Mouse (Mus musculus): Measurements from ENCODE around the gene Ctla4. TPM values are rescaled to one million over a fixed set of nuclear protein-coding genes. Genes with fewer than 3 reads are reported as not detected.
A peak's percentile ranks its signal among the peaks of the same experiment; 100 is the strongest.

The Ctla4 gene
- not detected in 2 replicates for polyA plus RNA-seq (2012; ENCODE audit: insufficient read depth, insufficient read length, missing spikeins)

- no peak within 1 kb of the TSS for H3K27ac ChIP-seq (replicated peaks; ENCODE audit: low read depth, low read length)
- H3K4me1 ChIP-seq (ENCODE audit: control insufficient read depth, insufficient read depth, insufficient read length, low read length) = no peaks in the 10 kb centered on the region
- H3K4me3 ChIP-seq (ENCODE audit: insufficient read depth, low read depth, low read length) = no peak within 1 kb of the TSS
These were observed at the start of gene Ctla4 for GRCm38 (mm10) chr1:60886981-60887380. Ctla4 (plus strand) TSS chr1:60887000.

- Histone ChIP-seq H3K27ac (replicated peaks; ENCODE audit: low read depth, low read length) (no peak overlapping the region), H3K4me1 (ENCODE audit: control insufficient read depth, insufficient read depth, insufficient read length, low read length) (no peaks in the 10 kb centered on the region), H3K4me3 (ENCODE audit: insufficient read depth, low read depth, low read length) (no peak overlapping the region)
These were observed 47.6 kb upstream of the Ctla4 start for GRCm38 (mm10) chr1:60839161-60839560.

- Histone ChIP-seq H3K4me3 (ENCODE audit: insufficient read depth, low read depth, low read length) (no peak overlapping the region), H3K27ac (replicated peaks; ENCODE audit: low read depth, low read length) (peak overlapping the region; percentile 89), H3K4me1 (ENCODE audit: control insufficient read depth, insufficient read depth, insufficient read length, low read length) (peaks cover 3% of the 10 kb centered on the region)
These were observed 41.3 kb upstream of the Ctla4 start for GRCm38 (mm10) chr1:60845318-60846060.

GRCm38 (mm10) chr1:60846616-60847275 is 40.1 kb upstream of the Ctla4 start:
- H3K27ac ChIP-seq (replicated peaks; ENCODE audit: low read depth, low read length) = peak overlapping the region; percentile 97
- H3K4me3 ChIP-seq (ENCODE audit: insufficient read depth, low read depth, low read length) = no peak overlapping the region
- H3K4me1 ChIP-seq (ENCODE audit: control insufficient read depth, insufficient read depth, insufficient read length, low read length) = peaks cover 3% of the 10 kb centered on the region

- no peak overlapping the region for H3K4me3 ChIP-seq (ENCODE audit: insufficient read depth, low read depth, low read length)
- no peak overlapping the region for H3K27ac ChIP-seq (replicated peaks; ENCODE audit: low read depth, low read length)
- H3K4me1 ChIP-seq (ENCODE audit: control insufficient read depth, insufficient read depth, insufficient read length, low read length) = peaks cover 15% of the 10 kb centered on the region
These were observed 37.7 kb upstream of the Ctla4 start for GRCm38 (mm10) chr1:60849112-60849511.

DNA sequence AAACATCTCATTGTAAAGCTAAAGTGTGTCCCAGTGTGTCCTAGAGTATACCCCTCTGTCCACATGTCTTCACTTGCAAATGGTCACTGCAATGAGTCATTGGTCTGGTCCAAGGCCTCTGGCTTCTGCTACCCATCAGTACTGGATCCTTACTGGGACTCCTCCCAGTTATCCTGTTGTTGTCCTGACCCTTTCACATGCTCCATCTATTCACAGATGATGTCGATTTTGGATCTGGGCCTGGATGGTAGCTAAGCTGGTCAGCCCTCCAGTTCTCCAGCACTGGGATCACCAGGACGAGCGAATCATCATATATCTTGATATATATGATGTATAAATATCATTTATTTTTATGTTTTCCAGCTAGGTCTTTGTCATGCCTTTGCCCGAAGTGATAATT is 37.0 kb upstream of the Ctla4 start:
- peaks cover 15% of the 10 kb centered on the region for H3K4me1 ChIP-seq (ENCODE audit: control insufficient read depth, insufficient read depth, insufficient read length, low read length)

GRCm38 (mm10) chr1:60851041-60851781 is 35.6 kb upstream of the Ctla4 start:
- Histone ChIP-seq H3K4me1 (ENCODE audit: control insufficient read depth, insufficient read depth, insufficient read length, low read length) (peaks cover 15% of the 10 kb centered on the region), H3K27ac (replicated peaks; ENCODE audit: low read depth, low read length) (no peak overlapping the region), H3K4me3 (ENCODE audit: insufficient read depth, low read depth, low read length) (no peak overlapping the region)

More for the DNA sequence above, 37.0 kb upstream of the Ctla4 start:
- Histone ChIP-seq H3K4me3 (ENCODE audit: insufficient read depth, low read depth, low read length) (no peak overlapping the region), H3K27ac (replicated peaks; ENCODE audit: low read depth, low read length) (no peak overlapping the region)

DNA sequence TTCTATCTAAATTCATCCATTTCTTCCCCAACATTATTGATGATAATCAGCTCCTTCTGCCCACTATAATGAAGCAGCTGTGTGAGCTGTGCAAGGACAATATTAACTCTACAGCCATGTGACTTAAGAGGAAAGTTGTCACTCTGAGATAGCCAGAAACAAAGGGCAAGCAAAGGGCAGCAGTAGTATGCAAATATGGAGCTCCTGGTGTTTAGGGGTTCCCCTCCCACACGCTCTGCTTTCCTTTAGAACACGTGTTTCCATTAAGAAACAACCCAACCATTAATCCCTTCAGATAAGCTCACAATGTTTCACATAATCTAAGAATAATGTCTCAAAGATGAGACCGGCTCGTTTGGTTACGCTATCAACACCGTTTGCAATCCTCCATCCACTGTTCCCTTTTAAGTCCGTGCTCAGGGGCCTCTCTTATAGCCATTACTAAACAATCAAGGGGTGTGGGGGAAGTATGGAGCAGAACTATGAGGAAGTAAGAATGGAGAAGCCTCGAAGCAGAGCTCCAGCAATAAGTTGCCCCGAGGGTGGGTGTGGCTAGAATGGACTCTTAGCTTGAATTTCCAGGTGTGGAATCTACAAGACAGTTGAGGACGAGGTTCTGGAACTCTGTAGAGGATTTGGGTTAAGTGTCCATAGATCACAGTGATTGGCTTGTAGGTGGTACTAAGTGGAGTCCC is 34.6 kb upstream of the Ctla4 start:
- Histone ChIP-seq H3K27ac (replicated peaks; ENCODE audit: low read depth, low read length) (no peak overlapping the region), H3K4me1 (ENCODE audit: control insufficient read depth, insufficient read depth, insufficient read length, low read length) (peaks cover 12% of the 10 kb centered on the region), H3K4me3 (ENCODE audit: insufficient read depth, low read depth, low read length) (no peak overlapping the region)

- Histone ChIP-seq H3K27ac (replicated peaks; ENCODE audit: low read depth, low read length) (no peak overlapping the region), H3K4me3 (ENCODE audit: insufficient read depth, low read depth, low read length) (no peak overlapping the region)
These were observed 34.0 kb upstream of the Ctla4 start for GRCm38 (mm10) chr1:60852770-60853147.

GRCm38 (mm10) chr1:60853330-60853956 is 33.4 kb upstream of the Ctla4 start:
- Histone ChIP-seq H3K4me1 (ENCODE audit: control insufficient read depth, insufficient read depth, insufficient read length, low read length) (peaks cover 16% of the 10 kb centered on the region; the same call in 1 of the 2 replicates), H3K4me3 (ENCODE audit: insufficient read depth, low read depth, low read length) (no peak overlapping the region), H3K27ac (replicated peaks; ENCODE audit: low read depth, low read length) (0 out of 2 replicates have a peak overlapping the region, but pooled peaks have one; percentile 12)

More at GRCm38 (mm10) chr1:60852770-60853147, 34.0 kb upstream of the Ctla4 start:
- peaks cover 16% of the 10 kb centered on the region; the same call in 1 of the 2 replicates for H3K4me1 ChIP-seq (ENCODE audit: control insufficient read depth, insufficient read depth, insufficient read length, low read length)

- Histone ChIP-seq H3K4me3 (ENCODE audit: insufficient read depth, low read depth, low read length) (no peak overlapping the region), H3K27ac (replicated peaks; ENCODE audit: low read depth, low read length) (no peak overlapping the region), H3K4me1 (ENCODE audit: control insufficient read depth, insufficient read depth, insufficient read length, low read length) (peaks cover 16% of the 10 kb centered on the region; the same call in 1 of the 2 replicates)
These were observed 32.8 kb upstream of the Ctla4 start for GRCm38 (mm10) chr1:60853991-60854390.

DNA sequence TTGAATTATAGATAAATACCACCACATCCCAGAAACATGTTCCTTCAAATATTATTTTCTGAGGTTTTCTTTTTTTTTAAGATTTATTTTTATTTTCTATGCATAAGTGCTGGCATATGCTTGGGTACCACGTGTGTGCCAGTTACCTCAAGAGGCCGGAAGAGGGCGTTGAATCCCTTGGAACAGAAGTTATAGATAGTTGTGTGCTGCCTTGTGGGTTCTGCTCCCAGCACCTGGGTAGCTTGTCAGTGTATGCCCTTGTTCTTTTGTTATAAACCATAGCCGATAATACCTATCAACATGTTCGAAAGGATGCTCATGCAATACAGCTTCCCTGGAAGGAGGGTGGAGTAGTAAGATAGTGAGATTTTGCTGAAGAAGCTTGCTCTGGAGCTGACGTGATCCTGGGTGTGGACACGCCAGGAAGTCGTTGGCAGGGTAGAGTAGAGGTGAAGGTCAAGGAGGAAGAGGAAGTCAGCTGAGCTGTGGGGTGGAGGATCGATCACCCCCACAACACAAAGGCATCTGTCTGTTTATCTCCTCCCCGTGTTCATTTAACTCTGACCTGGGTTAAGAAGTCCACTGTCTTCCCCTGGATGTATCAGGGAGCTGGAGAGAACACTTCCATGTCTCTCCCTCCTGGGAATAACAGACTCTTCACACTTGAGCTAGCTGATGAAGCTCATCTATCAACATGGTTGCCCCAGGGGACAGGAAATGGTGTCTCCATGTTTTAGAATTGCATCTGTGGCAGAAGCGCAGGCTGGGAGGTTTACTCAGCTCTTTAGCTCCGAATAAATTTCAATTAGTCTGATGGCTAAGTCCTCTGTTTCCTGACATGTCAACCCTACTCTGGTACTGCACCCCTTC is 29.2 kb upstream of the Ctla4 start:
- no peak overlapping the region for H3K4me3 ChIP-seq (ENCODE audit: insufficient read depth, low read depth, low read length)
- H3K27ac ChIP-seq (replicated peaks; ENCODE audit: low read depth, low read length) = peak overlapping the region; percentile 11; the same call in 1 of the 2 replicates
- peaks cover 18% of the 10 kb centered on the region for H3K4me1 ChIP-seq (ENCODE audit: control insufficient read depth, insufficient read depth, insufficient read length, low read length)

- Histone ChIP-seq H3K4me1 (ENCODE audit: control insufficient read depth, insufficient read depth, insufficient read length, low read length) (peaks cover 12% of the 10 kb centered on the region), H3K4me3 (ENCODE audit: insufficient read depth, low read depth, low read length) (no peak overlapping the region), H3K27ac (replicated peaks; ENCODE audit: low read depth, low read length) (peak overlapping the region; percentile 75)
These were observed 27.6 kb upstream of the Ctla4 start for GRCm38 (mm10) chr1:60859159-60859558.
